Mouse (Mus musculus) embryo, embryonic 9.5 days (tissue): ENCODE results near the gene Clec4d.
"Not testable (repeated sequence)": the region's sequence is repeated elsewhere in the genome, so short reads cannot be mapped to it uniquely, and the experiment has no call there.

ENCODE experiments used
- DNase-seq: peaks from one replicate; pipeline ENCODE4 v3.0.0-alpha.2; 2017; ENCODE audit errors: extremely low spot score

Clec4d gene

GRCm38 (mm10) chr6:123261555-123262161, at the start of gene Clec4d:
TSS of gene Clec4d (plus strand) at chr6:123262111.
- DNase-seq, result no peak

GRCm38 (mm10) chr6:123227519-123228166, 34.3 kb upstream of the Clec4d start:
- DNase-seq, result no peak

- DNase-seq, result no peak
Measured at GRCm38 (mm10) chr6:123229644-123230043, 32.3 kb upstream of the Clec4d start, which contains the start of gene Clec4n. TSS of gene Clec4n (plus strand) at chr6:123229843.

GRCm38 (mm10) chr6:123231149-123231548, 30.8 kb upstream of the Clec4d start:
- no peak for DNase-seq

DNA sequence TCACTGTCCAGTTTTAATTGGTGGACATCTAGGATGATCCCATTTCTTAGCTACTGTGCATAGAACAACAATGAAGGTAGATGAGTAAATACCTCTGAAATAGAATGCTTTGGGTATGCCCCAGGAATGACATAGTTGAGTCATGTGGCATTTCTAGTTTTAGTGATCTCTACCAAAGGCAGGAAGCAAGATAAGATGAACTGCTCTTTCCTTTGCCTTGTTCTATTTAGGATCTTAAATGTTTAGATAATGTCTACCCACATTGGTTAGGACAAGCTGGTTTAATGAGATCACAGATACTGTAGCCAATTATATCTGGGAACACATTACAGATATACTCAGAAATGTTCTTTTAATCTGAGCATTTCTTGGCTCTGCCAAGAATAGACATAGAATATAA, 24.3 kb upstream of the Clec4d start:
- no peak for DNase-seq

GRCm38 (mm10) chr6:123244201-123244600, 17.7 kb upstream of the Clec4d start:
- no peak for DNase-seq

GRCm38 (mm10) chr6:123248862-123249261, 13.0 kb upstream of the Clec4d start:
- DNase-seq, result not testable (repeated sequence)

DNA sequence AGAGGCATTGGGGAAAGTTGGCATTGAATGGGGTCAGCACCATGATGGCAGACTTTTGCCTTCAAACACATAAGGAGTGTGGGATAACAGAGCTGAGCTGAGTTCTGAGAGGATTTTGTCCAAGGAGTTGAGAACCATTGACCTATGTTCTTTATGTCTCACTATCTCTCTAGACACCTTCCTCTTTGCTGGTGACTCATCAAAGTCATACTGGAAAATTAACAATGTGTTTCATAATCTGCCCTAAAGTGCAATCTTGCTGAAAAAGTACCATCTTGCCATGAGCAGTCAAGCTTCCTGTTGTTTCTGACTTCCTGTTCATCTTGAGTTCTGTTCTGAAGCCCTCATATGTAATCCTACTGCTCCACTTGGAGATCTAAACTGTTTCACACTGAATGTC, 9.2 kb upstream of the Clec4d start:
- no peak for DNase-seq

DNA sequence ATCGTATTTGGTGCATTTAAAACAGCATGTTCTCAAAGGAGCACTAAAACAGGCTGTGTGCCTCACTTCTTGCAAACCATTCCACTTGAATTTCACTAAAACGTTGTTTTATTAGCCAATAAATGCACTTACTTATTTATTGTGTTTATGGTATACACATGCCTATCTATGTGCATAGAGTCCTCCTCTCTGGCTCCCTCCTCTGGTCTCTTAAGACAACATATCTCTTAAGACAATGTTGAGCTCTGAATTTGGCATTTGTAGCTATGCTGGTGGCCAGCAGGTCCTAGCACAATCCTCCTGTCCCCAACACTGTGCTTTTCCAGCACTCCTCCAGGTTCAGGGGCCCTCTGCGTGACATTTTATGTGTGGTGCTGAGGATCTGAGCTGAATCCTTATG, 3.0 kb upstream of the Clec4d start:
- DNase-seq, result no peak

GRCm38 (mm10) chr6:123259889-123260603, 1.9 kb upstream of the Clec4d start:
- no peak for DNase-seq

DNA sequence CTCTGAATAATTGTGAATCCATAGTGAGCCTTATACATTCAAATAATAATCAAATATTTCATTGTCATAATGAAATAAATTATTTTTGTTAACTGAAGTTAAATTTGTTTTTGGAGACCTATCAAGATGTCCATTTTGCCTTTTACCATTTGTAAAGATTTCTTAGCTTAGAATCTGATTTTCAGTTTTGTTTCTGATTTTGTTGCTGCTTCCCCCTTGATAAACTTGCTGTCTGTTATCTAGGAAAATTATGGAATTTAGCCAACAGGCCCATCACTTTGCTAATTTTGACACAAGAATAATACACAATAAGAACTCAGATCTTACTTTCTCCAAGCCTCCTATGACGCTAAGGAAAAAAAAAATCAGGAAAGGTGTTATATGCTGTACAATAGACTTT, 1.0 kb upstream of the Clec4d start:
- DNase-seq, result no peak

GRCm38 (mm10) chr6:123264194-123264593, 2.3 kb downstream of the Clec4d start:
- no peak for DNase-seq

DNA sequence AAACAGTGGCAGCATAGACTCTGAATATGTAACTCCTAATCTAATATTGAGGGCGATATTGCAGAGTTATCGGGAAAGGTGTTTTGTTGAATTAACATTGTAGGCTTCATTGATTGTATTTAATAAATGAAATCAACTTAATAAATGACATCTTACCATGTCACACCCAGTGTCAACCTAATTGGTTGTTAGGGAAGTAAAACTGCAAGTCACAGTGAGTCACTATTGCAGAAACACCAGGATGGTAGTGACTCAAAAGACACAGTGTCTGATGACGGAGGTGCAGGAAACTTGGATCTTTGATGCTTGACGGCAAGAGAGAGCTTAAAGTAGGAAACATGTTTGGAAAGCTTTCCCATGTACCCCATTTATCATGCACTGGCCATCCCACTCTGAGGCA, 3.9 kb downstream of the Clec4d start:
- no peak for DNase-seq

DNA sequence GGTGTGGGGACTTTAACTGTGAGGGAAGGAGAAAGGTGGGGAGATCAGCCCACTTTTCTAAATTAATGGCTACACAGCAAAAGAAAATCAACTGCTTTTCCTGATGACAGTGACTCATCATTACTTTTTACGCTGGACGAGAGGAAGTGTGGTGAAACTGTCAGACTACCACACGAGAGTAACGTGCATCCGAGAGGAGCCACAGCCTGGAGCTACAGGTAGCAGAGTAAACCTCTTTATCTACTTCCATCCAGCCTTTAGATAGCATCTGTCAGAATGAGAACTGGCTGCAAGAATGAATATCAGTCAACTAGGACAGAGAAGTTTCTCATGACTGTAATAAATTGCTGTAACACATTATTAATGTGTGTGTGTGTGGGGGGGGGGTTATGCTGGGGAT, 5.0 kb downstream of the Clec4d start:
- DNase-seq, result no peak

DNA sequence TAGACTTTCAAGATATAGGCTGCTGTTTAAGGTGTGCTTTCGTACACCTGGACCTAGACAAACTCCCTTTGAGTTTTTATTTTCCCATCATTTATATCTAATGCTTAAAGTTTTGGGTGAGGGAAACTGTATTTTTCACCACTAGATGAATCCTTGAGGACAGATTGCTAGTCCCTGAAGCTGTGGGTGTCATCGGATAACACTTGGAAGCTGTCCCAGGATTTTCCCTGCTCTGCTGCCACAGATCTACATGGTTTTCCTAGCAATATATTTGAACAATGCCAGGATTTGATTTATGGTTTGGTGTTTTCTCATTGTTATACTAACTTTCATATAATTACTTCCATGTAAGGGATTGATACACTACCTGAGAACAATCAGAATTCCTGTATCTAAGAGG, 17.5 kb downstream of the Clec4d start:
- DNase-seq, result no peak

GRCm38 (mm10) chr6:123286311-123286710, 24.4 kb downstream of the Clec4d start:
- DNase-seq, result no peak

DNA sequence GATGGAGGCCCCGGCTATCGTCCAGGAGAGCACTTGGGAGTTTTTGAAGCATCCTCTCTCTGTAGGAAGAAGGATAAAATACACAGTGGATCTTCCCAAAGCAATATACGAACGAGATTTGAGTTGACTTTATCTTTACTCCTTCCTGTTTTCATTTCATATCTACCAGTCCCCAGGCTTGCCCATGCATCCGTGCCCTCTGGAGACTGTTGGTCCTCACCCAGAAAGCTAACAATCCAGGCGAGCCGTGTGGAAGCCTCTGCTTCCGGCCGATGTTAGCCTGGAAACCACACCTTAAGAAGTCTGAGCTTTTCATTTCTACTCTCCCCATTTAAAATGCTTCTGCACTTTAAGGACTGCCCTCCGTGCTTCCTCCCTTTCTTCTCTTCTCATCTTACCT, 27.0 kb downstream of the Clec4d start:
- no peak for DNase-seq

DNA sequence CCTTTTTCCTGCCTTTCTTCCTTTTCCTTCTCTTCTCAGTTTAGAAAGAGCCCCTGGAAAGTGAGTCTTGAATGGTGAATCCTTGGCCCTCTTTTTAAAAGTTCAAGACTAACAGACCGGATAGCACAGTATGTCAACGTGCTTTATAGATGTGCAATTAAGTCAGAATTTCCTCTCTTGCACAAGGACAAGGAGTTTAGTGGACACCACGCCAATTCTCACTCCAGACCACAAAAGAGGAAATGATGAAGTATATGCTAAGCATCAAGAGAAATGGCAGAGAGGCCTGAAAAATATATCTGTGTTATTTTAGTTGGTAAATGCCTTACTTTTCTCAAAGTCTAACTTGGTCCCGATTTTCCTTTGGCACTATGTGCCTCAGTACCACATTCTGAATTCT, 27.8 kb downstream of the Clec4d start, which contains the start of gene Clec4e:
Gene Clec4e, minus strand, starts transcription at position 118 of the 400 bp plus-strand sequence.
- DNase-seq, result no peak

DNA sequence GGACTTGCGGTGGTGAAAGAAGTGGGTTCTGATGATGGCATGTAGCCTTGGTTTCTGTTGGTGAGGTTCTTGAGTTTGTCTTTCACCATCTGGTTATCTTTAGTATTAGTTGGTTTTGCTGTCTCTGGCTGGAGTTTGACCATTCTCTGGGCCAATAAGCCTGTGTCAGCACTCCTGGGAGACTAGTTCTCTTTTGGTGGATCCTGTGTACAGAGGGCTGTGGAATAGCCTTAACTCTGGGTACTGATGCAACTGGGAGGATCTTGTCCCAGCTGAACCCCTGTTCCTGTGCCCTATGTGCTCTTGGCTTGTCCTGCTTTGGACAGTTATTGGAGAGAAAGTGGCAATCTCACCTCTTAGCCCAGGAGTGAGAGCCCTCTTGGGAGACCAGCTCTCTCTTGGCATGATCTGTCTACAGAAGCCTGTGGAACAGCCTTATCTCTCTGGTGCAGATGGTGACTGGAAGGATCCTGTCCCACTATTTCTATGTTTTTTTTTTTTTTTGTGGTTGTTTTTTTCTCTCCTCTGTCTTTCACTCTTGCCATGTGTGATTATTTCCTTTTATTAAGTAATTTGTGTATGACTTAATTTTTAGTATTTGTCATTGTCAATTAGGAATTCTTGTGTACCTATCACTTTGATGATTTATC, 31.0 kb downstream of the Clec4d start:
- no peak for DNase-seq

GRCm38 (mm10) chr6:123293509-123293908, 31.6 kb downstream of the Clec4d start:
- not testable (repeated sequence) for DNase-seq

DNA sequence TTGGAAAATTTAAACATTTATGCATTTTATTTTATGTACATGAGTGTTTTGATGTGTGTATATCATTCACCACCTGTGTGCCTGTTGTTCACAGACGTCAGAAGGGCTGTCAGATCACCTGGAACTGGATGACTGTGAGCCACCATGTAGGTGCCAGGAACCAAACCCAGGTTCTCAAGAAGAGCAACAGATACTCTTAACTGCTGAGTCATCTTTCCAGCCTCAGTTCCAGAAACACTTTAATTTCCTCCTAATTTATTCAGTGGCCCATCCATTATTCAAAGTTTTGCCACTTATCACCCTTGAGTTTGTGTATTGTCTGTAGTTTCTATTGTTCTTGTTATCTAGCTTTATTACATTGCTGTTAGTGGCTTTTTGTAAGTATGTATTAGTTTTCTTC, 34.8 kb downstream of the Clec4d start:
- no peak for DNase-seq

DNA sequence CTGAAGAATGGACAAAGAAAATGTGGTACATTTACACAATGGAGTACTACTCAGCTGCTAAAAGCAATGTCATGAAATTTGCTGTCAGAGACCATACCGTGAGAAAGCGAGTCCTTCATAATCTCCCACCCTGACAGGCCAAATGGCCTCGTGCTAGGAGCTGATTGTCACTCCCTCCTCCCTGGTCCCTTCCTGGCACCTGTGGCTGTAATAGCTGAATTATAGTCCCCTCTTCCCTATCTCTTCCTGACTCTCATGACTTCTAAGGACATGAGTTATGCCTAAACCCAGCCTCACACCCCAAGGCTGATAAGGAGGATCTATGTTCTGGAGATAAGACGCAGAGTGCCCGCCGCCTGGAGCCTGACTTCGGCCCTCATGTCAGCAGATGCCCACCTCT, 44.4 kb downstream of the Clec4d start:
- not testable (repeated sequence) for DNase-seq
